Mouse (Mus musculus) E14TG2a.4 (cell line): ENCODE results near the gene Mbd4.
"Not testable (repeated sequence)": the region's sequence is repeated elsewhere in the genome, so short reads cannot be mapped to it uniquely, and the experiment has no call there.

Experiments
- CTCF ChIP-seq: conservative IDR thresholded peaks from 2 replicates; pipeline ENCODE4 v1.5.1; 2014; ENCODE audit warnings: low read length
- POU5F1 ChIP-seq: IDR thresholded peaks from 2 replicates; pipeline ENCODE4 v1.6.1; 2014; ENCODE audit warnings: low read length, borderline replicate concordance

- TF ChIP-seq CTCF, POU5F1: not testable (repeated sequence)
These were observed 18.1 kb upstream of the Mbd4 start for GRCm38 (mm10) chr6:115871318-115871717.
